Comparison of ENCODE assay signal across 7 mouse cellular contexts in genomic region chr11:77816003-77816402, GRCm38 (mm10). TPM values are rescaled to one million over a fixed set of nuclear protein-coding genes. Genes with fewer than 3 reads are reported as not detected.
DNase-seq lines count a peak whose midpoint lies in the region; ATAC-seq lines count a peak whose summit lies in the region.

No protein-coding gene starts in this region.

- H3K27me3 ChIP-seq in heart, embryonic 11.5 days (ENCODE audit: control insufficient read depth, insufficient read depth, low read length) = no peaks in the 10 kb centered on the region
- no peaks in the 10 kb centered on the region for H3K27me3 ChIP-seq in midbrain, embryonic 14.5 days (ENCODE audit: control insufficient read depth, insufficient read depth, low read length)

- peak overlapping the region; percentile 32; the same call in 1 of the 2 replicates for H3K27ac ChIP-seq in heart, embryonic 11.5 days (ENCODE audit: low read depth, low read length)
- no peak overlapping the region for H3K27ac ChIP-seq in midbrain, embryonic 14.5 days (replicated peaks; ENCODE audit: low read depth, low read length)

- H3K9ac ChIP-seq in heart, embryonic 11.5 days (ENCODE audit: low read depth, low read length) = no peak overlapping the region
- H3K9ac ChIP-seq in midbrain, embryonic 14.5 days (replicated peaks; ENCODE audit: low read length) = no peak overlapping the region

- H3K4me1 ChIP-seq in heart, embryonic 11.5 days (ENCODE audit: control insufficient read depth, insufficient read depth, low read length) = 0 out of 2 replicates have a peak, but pooled peaks cover 15% of the 10 kb centered on the region
- no peaks in the 10 kb centered on the region for H3K4me1 ChIP-seq in midbrain, embryonic 14.5 days (ENCODE audit: control insufficient read depth, insufficient read depth, low read length)

- H3K36me3 ChIP-seq in heart, embryonic 11.5 days (ENCODE audit: control insufficient read depth, insufficient read depth, low read length) = peaks cover 19% of the 10 kb centered on the region
- peaks cover 41% of the 10 kb centered on the region for H3K36me3 ChIP-seq in midbrain, embryonic 14.5 days (ENCODE audit: control insufficient read depth, insufficient read depth, low read length)

- H3K9me3 ChIP-seq in heart, embryonic 11.5 days (replicated peaks; ENCODE audit: control insufficient read depth, low read length) = no peaks in the 10 kb centered on the region
- H3K9me3 ChIP-seq in midbrain, embryonic 14.5 days (ENCODE audit: control insufficient read depth, low read length) = no peaks in the 10 kb centered on the region

- peak; percentile 85 for DNase-seq in CD4-positive helper T cell, adult 2 months (ENCODE audit: low read depth, low spot score)
- peak; percentile 86 for DNase-seq in ES-CJ7 (ENCODE audit: low read depth, low spot score)
- peak; percentile 60 to 65 for DNase-seq in cerebellum, postnatal 36 days
- peak; percentile 62 to 76 for DNase-seq in kidney, postnatal 25 days
- DNase-seq in midbrain, embryonic 14.5 days = peak; percentile 74
- DNase-seq in thymus, adult 18-20 months = peak; percentile 52 to 63

- no peak overlapping the region for H3K4me3 ChIP-seq in heart, embryonic 11.5 days (ENCODE audit: low read depth, low read length)
- no peak overlapping the region for H3K4me3 ChIP-seq in midbrain, embryonic 14.5 days (replicated peaks; ENCODE audit: low read depth, low read length)

- no peak for ATAC-seq in heart, embryonic 11.5 days (replicated peaks; ENCODE audit: insufficient number of reproducible peaks, low FRiP score, low TSS enrichment)
- ATAC-seq in midbrain, embryonic 14.5 days (ENCODE audit: low FRiP score, low TSS enrichment) = no peak

- WGBS in heart, embryonic 11.5 days (ENCODE audit: insufficient replicate concordance) = 24% methylated on average over 3 of the region's 3 CpGs
- WGBS in midbrain, embryonic 14.5 days = 24% methylated on average over 3 of the region's 3 CpGs

- H3K4me2 ChIP-seq in heart, embryonic 11.5 days = no peak overlapping the region
- H3K4me2 ChIP-seq in midbrain, embryonic 14.5 days (ENCODE audit: low read length) = no peak overlapping the region

RNA-seq across cellular contexts. Expression of gene Gm10277, which starts 28.5 kb away (rescaled TPM):
- 0.55 and 0.87 TPM in 2 replicates for polyA plus RNA-seq in heart, embryonic 11.5 days (2014; fragmentation: Nextera tagmentation; extraction: Ambion mirVana)
- polyA plus RNA-seq in midbrain, embryonic 14.5 days (2014; fragmentation: Nextera tagmentation; extraction: Ambion mirVana) = 1.0 and 1.6 TPM in 2 replicates

RNA-seq across cellular contexts. Expression of gene Myo18a, which starts 53.0 kb away (rescaled TPM):
- 94.0 and 96.7 TPM in 2 replicates for polyA plus RNA-seq in heart, embryonic 11.5 days (2014; fragmentation: Nextera tagmentation; extraction: Ambion mirVana)
- polyA plus RNA-seq in midbrain, embryonic 14.5 days (2014; fragmentation: Nextera tagmentation; extraction: Ambion mirVana) = 42.3 and 49.7 TPM in 2 replicates
